Mouse (Mus musculus): ENCODE measurements around the gene Atp5g1.

The Atp5g1 gene

DNA sequence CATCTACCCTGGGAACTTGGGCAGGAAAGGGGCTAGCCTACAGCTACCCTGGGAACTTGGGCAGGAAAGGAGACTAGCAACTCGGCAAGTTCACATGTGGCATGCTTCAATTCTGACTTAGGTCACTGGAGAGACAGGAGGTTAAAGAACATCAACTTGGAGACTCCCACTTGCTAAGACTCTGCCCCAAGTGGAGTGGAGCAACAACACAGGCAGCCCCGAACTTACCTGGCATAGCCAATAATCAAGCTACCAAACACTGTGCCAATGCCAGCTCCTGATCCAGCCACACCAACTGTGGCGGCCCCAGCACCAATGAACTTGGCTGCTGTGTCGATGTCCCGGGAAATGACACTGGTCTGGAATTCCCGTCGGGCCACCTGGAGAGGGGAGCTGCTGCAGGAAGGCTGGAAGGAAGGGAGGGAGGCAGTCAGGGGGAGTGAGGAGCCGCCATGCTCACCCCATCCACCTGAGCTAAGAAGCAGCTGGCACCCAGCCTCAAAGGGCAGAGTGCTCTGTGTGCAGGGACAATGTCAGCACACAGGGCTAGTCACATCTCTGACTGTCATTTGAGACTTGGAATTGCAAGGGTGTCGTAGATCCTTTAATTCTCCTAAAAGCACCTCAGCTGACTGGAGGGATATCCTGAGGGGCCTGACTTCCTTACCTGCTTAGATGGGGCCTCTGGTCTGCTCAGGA, 2.0 kb downstream of the Atp5g1 start:
- in situ Hi-C loops (cut with MboI): no loop called here

DNA sequence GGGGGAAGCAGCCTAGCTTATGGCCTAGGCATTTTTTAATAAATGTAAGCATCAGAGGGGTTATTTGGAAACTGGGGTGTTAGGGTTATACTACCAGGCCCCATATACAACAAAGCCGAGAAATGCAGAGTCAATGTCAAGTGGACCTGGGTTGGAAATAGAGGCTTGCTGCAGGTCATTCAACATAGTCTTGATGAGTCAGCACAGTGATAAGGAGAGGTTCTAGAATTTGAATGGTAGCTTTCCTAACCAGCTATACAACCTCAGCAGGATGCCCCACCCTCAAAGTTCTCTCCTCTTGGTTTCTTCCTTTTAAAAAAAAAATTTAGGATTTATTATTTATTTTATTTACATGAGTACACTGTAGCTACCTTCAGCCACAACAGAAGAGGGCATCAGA, 4.5 kb downstream of the Atp5g1 start:
- in situ Hi-C loops (cut with MboI): no loop called here

DNA sequence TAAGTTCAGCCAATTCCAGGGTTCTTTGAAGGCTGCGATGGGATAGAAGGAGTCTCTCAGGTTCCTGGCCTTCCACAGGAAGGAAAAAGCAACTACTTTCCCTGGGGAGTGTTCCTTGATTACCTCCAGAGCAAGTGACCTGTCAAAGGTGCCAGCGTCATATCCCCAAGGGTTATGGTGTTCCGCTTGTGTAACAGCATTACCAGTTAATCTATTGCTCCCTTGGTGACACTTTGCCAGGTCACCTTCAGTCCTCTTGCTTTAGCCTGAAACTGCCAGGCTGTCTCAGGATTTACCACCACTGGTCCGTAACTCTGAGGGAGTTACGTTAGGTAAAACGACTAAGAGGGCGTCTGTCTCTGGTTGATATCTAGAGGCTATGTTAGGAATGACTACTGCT, 5.1 kb downstream of the Atp5g1 start:
- in situ Hi-C loops (cut with MboI): no loop called here

DNA sequence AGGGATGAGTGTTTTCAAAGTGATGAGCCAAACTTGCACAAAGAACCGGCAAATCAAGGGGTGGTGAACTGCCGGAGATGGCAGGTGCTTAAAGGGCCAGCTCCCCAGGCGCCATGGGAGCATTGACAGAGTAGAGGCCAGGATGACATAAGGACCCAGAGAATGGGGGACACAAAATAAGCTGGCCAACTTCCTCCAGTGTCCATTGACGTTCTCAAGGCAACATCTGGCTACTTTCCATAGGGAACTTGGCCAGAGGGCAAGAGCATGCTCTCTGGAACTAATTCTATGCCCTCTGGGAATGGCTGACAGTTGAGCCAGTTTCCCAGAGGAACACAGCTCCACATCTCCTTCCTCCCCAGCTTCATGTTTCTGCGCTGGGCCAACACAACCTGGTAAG, 7.2 kb downstream of the Atp5g1 start:
- in situ Hi-C loops (cut with MboI): no loop called here

DNA sequence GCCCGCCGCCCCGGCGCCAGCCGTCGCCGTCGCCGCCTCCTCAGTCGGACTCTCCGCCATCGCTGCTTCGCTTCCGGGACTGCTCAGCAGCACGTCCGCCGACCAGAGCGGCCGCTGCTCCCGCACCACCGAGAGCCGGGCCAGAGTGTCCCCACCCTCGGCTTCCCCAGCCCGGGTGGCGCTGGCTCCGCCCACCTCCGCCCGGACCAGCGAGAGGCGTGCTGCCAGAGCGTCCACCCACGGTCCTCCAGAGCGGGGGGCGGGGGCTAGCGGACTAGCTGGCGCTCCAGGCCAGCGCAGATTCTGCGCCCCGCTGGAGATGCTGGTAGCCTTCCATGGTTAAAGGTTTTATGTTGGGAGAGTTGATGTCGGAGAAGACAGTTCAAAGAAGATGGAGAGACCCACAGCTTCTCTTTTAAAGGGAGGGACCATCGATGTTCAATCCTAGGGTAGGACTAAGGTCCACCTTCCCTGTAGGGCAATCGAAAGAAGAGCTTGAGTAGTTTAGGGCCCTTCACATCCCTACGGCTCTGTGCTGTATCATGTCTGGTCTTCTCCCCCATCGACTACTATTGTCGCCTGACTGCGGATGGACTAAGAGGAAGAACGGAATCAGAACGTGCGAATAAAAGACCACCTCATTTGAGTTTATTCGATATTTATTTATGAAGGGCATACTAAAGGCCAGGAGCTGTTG, 10.1 kb downstream of the Atp5g1 start, which contains the start of gene Ube2z:
TSS of gene Ube2z (minus strand) at position 174 of the 697 bp plus-strand sequence.
- in situ Hi-C loops (cut with MboI): no loop called here

DNA sequence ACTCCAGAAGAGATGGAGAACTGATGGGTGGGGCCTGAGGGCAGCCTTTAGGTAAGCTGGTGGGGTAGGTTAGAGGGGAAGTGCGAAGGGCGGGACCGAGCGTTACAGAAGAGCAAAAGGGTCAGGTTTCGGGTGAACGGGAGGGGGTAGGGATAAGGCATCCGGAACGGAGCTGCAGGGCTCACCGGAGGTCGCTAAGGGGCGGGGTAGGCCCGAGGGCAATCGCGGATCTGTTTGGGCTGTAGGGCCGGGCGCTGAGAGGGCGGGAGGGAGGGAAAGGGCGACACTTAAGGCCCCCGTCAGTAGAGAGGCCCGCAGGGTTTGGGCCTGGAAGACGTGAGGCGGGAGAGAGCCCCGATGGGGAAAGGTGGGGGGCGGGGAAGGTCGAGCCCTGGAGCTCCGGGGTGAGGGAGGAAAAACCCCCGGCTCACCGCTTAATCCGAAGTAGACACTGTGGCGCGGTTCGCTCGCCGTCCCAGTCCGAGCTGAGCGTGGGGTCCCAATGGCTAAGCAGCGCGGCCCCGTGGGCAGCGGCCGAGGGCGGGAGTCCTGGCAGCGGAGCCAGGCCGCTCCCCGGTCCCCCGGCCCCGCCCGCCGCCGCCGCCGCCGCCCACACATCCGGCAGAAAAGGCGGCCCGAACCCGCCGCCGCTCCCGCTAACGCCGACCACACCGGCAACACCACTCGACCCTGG, 10.8 kb downstream of the Atp5g1 start:
- in situ Hi-C loops (cut with MboI): no loop called here

DNA sequence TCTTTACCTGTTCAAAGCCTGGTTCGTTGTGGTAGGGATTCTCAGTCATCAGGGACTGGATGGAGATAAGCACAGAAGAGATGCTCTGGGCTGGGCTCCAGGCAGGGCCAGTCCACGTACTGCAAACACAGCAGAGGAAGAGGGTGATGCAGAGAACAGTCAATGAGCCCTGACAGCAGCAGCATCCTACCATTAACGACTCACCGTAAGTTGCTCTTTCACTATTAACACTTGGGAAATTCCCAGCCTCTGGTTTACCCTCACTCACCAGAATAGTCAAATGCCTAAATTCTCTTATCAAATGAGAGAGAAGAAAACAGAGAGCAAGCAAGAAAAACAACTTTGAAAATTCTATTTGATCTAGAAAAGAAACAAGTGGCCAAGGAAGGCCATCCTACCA, 17.2 kb downstream of the Atp5g1 start:
- in situ Hi-C loops (cut with MboI): no loop called here

DNA sequence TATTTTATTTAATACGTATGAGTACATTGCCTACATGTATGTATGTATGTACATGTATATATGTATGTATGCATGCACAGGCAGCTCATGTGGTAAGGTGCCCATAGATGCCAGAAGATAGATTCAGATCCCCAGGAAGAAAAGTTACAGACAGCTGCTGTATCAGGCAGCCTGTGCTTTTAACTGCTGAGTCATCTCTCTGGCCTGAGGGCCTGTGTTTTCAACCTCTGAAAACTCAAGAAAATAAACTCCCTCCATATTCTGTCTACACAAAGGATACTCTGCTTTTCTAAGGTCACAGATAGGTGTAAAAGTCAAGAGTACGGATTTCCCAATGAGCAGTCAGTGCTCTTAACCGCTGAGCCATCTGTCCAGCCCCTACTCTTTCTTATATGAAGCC, 24.6 kb downstream of the Atp5g1 start:
- in situ Hi-C loops (cut with MboI): no loop called here

DNA sequence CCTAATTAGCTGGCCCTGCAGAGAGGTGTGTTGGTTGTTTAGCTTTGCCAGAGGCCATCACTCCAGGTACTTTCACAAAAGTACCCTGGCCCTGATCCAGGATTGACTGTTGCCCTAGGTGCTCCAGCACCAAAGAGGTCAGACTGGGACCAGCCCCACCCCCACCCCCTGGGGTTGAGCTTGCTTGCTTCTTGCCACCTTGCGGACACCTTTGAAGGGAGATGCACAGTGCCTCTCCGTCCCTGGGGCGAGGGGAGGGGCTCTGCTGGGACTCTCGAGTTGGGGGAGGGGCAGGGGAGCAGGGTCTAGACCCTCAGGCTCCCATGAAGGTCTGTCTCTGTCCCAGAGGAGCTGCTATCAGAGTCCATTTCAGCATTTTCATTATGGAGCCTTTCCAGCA, 25.5 kb downstream of the Atp5g1 start:
- in situ Hi-C loops (cut with MboI): no loop called here

DNA sequence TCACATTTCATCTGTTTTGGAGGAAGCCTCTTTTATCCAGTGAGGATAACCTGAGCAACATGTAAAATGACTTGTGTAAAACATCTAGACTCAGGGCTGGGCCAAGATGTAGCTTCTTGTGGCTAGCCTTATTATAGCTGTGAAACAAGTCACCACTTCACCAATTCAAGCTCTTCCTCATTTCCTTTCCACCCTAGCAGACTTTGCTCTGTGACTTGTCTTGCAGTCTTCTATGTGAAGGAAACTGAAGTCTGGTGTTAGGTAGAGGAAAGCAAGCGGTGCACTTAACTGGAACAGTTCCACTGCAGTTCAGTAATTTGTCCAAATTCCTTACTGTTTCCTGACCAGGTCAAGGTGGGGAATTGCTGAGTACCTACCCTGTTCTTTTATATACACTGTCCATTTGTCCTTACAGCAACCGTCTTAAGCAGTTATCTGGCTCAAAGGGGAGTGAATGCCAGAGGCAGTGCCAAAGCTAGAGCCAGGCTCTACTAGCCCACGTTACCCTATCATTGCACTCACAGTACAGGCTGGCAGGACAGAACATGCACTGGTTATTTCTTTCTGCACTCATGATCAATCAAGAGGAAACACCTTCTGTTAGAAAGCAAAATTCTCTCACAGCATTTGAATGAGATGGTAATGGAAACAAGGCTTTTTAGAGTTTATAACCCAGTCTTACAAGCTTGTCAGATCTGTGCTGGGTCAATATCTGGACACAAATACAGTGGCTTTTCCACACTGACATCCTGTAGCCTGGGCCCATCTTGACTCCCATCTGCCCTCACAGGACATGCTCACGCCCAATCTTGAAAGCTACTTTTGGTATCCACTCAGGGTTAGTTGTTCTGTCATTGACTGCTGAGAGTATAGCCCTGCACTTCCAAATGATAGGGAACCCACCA, 27.7 kb downstream of the Atp5g1 start:
- in situ Hi-C loops (cut with MboI): no loop called here

DNA sequence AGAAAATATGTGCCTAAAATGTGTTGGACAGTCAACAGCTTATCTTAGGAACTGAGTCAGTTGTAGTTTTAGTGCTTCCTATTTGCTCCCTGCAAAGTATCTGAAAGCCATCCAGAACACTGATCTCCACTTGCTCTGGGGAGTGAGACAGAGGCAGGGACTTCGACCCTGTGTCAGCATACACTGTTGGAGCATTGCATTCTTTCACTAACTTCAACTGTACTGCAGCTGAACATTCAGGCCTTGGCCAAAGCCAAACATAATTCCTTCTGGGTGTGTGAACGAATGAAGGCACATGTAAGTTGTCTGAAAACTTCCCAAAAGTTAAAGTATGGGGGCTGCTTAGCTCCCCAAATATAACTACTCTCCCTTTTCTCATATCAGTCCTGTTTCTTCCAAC, 28.7 kb downstream of the Atp5g1 start:
- in situ Hi-C loops (cut with MboI): no loop called here

DNA sequence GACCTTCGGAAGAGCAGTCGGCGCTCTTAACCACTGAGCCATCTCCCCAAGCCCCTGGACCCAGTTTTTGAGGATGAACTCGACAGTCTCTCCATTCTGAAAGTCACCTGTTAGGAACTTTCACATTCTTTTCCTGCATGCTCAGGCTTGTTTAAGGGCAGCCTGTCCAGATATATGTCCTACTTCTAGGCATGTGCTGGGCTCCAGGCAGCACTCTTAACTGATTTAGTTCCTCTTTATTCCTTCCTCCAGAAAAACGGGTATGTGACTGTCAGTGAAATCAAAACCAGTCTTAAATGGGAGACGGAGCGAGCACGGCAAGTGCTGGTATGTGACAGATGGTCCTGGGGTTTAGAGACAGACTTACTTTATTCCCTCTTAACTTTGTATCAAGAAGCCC, 29.4 kb downstream of the Atp5g1 start:
- in situ Hi-C loops (cut with MboI): no loop called here

DNA sequence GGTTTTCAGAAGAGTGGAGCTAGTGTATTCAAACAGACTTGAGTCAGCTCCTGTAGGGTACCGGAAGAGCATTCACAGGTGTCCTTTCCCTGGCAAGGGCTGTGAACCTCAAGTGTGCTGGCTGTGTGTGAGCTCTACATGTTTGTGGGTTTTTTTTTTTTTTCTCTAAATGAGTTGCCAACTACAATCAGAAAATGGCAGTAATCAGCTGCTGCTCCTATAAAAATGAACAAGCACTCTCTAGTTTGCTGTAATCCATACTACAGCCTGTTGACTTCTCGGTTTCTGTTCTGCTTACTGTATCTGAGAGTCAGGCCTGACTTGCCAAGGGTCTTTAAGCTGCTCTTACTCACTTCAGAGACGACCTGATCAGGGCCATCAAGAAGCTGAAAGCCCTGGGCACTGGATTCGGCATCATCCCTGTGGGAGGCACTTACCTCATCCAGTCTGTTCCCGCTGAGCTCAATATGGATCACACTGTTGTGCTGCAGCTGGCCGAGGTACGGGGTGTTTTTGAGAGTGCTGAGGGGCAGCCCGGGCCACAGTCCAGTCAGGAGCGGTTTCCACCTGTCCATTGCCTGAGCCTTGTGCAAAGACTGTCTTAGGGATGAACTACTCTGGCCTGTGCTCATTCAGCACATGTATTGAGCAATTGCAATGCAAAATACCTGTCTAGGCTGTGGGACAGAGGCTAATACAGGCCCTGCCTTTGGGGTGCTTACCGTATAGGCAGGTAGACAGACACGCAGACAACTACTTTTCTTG, 30.5 kb downstream of the Atp5g1 start:
- in situ Hi-C loops (cut with MboI): no loop called here

DNA sequence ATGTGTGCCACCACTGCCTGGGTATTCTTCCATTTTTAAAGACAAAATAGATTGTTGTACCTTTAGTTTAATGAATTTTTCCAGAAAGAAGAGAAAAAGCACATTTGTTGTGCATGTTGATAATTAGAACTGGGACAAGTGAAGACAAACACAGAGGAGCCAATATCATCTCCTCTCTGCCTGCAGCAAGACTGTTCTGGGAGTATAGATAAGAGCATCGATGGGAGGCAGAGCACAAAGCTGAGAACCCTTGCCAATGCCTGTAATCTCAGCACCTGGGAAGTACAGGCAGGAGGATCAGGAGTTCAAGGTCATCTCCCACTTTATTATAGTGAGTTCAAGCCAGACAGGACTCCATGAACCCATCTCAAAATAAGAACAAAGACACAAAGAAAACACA, 36.9 kb downstream of the Atp5g1 start:
- in situ Hi-C loops (cut with MboI): no loop called here

DNA sequence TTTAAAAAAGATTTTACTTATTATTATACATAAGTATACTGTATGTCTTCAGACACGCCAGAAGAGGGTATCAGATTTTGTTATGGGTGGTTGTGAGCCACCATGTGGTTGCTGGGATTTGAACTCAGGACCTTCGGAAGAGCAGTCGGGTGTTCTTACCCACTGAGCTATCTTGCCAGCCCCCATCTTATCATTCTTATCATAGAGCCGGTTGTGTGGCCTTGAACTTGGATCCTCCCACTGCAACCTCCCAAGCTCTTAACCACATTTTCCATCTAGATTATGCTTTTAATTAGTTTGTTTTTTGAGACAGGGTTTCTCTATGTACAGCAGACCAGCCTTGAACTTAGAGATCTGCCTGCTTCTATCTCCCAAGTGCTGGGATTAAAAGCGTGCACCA, 38.0 kb downstream of the Atp5g1 start:
- in situ Hi-C loops (cut with MboI): no loop called here

DNA sequence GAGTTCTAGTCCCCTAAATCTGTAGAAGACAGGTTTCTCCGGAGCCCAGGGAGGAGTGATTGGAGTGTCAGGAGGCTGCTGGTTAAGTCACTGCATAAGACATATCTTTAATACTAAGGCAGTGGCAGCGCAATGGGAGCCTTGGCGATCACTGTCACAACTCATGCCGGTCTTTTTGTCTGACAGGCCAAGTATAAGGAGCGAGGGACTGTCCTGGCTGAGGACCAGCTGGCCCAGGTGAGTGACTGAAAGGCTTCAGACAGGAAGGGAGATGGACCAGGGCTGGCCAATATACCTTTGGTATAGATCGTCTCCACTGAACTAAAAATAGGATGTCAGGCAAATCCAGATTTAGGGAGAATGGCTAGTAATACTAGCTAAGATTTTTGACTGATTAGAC, 40.3 kb downstream of the Atp5g1 start:
- in situ Hi-C loops (cut with MboI): no loop called here

DNA sequence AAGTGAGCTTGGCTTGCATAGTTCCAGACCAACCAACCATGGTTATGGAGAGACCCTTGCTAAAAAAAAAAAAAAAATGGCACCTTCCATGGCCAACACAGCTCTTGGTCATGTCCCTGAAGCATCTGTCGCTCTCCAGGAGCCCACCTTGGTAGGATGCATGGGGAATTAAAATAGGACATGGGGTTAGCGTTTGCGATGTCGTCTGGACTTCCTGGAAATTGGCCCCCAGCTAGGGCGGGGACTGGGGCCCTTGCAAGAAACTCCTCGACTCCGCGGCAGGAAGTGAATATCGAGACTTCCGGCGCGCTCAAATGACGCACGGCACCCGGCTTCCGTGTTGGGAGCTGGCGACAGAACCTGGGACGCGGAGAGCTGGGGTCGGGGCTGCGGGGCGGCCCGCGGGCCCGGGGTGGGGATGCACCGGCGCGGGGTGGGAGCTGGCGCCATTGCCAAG, 40.8 kb downstream of the Atp5g1 start, which contains the start of gene Snf8:
TSS of gene Snf8 (plus strand) at position 290 of the 457 bp plus-strand sequence.
- in situ Hi-C loops (cut with MboI): no loop called here

DNA sequence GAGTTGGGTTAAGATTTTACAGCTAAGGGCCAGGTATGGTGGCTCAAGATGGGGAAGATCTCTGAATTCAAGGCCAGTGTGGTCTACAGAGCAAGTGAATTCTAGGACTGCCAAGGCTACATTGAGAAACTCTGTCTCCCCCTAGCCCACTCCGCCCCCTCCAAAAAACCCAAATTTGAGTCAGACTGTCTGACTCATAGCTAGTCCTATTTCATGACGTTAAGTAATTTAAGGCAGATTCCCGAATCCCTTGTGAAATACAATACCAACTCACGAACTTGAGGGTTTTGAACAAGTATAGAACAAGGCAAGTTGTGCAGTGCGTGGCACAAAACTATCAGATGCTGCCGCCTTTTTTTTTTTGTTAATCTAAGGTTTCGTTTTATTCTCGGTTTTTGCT, 41.4 kb downstream of the Atp5g1 start:
- in situ Hi-C loops (cut with MboI): no loop called here

DNA sequence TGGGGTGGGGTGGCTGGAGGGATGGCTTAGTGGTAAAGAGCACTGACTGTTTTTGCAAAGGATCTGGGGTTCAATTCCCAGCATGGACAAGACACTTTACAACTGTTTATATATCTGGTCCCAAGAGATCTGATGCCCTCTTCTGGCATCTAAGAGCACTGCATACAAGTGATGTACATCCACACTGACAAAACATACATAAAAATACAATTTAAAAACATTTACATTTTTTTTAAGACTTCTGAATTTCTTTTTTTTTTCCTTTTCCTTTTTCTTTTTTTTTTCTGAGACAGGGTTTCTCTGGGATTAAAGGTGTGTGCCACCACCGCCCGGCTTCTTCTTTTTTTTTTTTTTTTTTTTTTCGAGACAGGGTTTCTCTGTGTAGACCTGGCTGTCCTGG, 42.2 kb downstream of the Atp5g1 start:
- in situ Hi-C loops (cut with MboI): no loop called here

DNA sequence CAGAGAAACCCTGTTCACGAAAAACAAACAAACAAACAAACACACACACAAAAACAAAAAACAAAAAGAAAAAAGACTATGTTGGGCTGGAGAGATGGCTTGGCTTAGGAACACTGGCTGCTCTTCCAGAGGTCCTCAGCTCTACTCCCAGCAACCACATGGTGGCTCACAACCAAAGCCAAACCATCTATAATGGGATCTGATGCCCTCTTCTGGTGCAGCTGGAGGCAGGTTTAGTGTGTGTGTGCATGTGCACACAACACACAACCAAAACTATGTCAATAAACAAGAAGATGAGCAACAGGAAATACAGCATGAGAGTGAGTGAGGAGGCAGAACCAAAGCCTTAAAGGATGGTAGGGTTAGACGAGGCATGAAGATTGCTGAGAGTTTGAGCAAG, 43.8 kb downstream of the Atp5g1 start:
- in situ Hi-C loops (cut with MboI): no loop called here

DNA sequence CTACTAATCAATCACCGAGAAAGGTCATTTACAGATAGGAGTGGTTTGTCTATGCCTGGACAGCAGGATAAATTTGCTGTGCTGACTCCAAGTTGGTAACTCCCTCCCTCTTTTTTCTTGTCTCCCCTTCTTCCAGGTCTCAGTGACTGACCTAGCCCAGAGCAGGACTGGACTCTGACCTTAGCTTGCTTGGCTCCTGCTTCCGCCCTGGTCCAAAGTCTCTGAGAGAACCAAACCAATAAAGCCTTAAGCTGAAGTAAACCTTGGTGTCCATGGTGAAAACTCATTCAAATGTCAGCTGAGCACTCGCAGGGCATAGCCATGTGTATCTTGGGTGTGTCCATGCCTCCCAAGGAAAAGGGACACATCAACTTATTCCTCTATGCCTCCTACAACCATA, 44.9 kb downstream of the Atp5g1 start:
- in situ Hi-C loops (cut with MboI): no loop called here

Data from mature B cell (primary cell).